Mouse (Mus musculus) heart, embryonic 10.5 days (tissue): ENCODE results near the gene Slc41a3. TPM values are rescaled to one million over a fixed set of nuclear protein-coding genes. Genes with fewer than 3 reads are reported as not detected.

ENCODE experiments used
- DNase-seq: peaks from one replicate; pipeline ENCODE4 v3.0.0-alpha.2; 2017; ENCODE audit warnings: low spot score
- H3K27ac ChIP-seq: fragments of 300-500 bp; sonication (generic); 2 replicates; pipeline ENCODE4 v1.5.1; 2016; ENCODE audit warnings: mild to moderate bottlenecking
- H3K27me3 ChIP-seq: fragments of 300-500 bp; sonication (generic); 2 replicates; pipeline ENCODE4 v1.6.1; 2016; ENCODE audit warnings: mild to moderate bottlenecking; ENCODE audit not compliant: poor library complexity, insufficient read depth, severe bottlenecking
- H3K36me3 ChIP-seq: fragments of 300-500 bp; sonication (generic); 2 replicates; pipeline ENCODE4 v1.6.1; 2016; ENCODE audit warnings: mild to moderate bottlenecking, moderate library complexity
- H3K4me1 ChIP-seq: fragments of 300-500 bp; sonication (generic); 2 replicates; pipeline ENCODE4 v1.6.1; 2016; ENCODE audit warnings: mild to moderate bottlenecking
- H3K4me3 ChIP-seq: fragments of 300-500 bp; sonication (generic); 2 replicates; pipeline ENCODE4 v1.5.1; 2016; ENCODE audit warnings: mild to moderate bottlenecking, moderate library complexity
- H3K9me3 ChIP-seq: fragments of 300-500 bp; sonication (generic); 2 replicates; pipeline ENCODE4 v1.6.1; 2016; ENCODE audit warnings: mild to moderate bottlenecking, moderate library complexity
- WGBS: fragments of 180-500 bp; shearing (Covaris S2); methylation state at CpG from one replicate; pipeline ENCODE4 v1.1.7; 2016; 5-methylcytosine and 5-hydroxymethylcytosine counted together
- polyA plus RNA-seq: library from polyadenylated mRNA; unstranded; fragments of >200 nt; fragmentation: Nextera tagmentation; extraction: Ambion mirVana; gene quantifications from 2 replicates; pipeline ENCODE4 v1.2.1, GENCODE M21; 2016

Slc41a3 gene
- polyA plus RNA-seq, 1 experiment from 2014 or later = 8.2 TPM

GRCm38 (mm10) chr6:90602304-90602703 is 2.2 kb upstream of the Slc41a3 start:
- H3K27me3 ChIP-seq = peaks cover 21% of the 10 kb centered on the region
- no peaks in the 10 kb centered on the region for H3K9me3 ChIP-seq
- WGBS = 92% methylated on average over 3 of the region's 3 CpGs
- no peaks in the 10 kb centered on the region for H3K36me3 ChIP-seq
- H3K4me1 ChIP-seq = peaks cover 36% of the 10 kb centered on the region
- no peak overlapping the region for H3K27ac ChIP-seq
- no peak for DNase-seq
- no peak overlapping the region for H3K4me3 ChIP-seq

DNA sequence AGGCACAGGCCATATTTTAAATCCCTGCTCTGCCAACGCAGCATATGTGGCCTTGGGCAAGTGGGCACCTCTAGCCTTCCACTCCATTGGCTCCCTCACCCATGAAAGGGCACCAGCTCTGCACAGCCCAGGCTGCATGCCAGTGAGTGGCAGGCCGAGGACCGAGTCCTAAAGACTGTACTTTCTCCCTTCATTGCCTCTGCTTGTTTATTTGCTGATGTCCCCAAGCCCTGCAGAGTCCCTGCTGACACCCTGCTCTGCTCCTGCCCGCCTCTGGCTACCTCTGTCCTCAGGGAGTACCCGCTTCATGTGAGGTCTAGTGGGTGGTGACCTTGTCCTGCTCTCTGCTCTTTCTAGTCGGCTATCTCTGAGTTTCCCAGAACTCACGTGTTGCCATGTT is 1.4 kb upstream of the Slc41a3 start:
- H3K27me3 ChIP-seq = peaks cover 21% of the 10 kb centered on the region
- H3K4me1 ChIP-seq = peaks cover 41% of the 10 kb centered on the region
- no peak for DNase-seq
- no peak overlapping the region for H3K4me3 ChIP-seq
- no peaks in the 10 kb centered on the region for H3K9me3 ChIP-seq
- 62% methylated on average over 7 of the region's 7 CpGs for WGBS
- H3K36me3 ChIP-seq = no peaks in the 10 kb centered on the region
- no peak overlapping the region for H3K27ac ChIP-seq

GRCm38 (mm10) chr6:90604130-90604529 is 395 bp upstream of the Slc41a3 start:
- peaks cover 21% of the 10 kb centered on the region for H3K27me3 ChIP-seq
- H3K36me3 ChIP-seq = no peaks in the 10 kb centered on the region
- DNase-seq = no peak
- WGBS = 61% methylated on average over 3 of the region's 3 CpGs
- H3K9me3 ChIP-seq = no peaks in the 10 kb centered on the region
- peak overlapping the region; percentile 77 for H3K4me3 ChIP-seq
- H3K4me1 ChIP-seq = peaks cover 46% of the 10 kb centered on the region
- H3K27ac ChIP-seq = no peak overlapping the region

- peak overlapping the region; percentile 77 for H3K4me3 ChIP-seq
- 10% methylated on average over 5 of the region's 5 CpGs for WGBS
- no peaks in the 10 kb centered on the region for H3K36me3 ChIP-seq
- peaks cover 28% of the 10 kb centered on the region for H3K27me3 ChIP-seq
- DNase-seq = no peak
- H3K27ac ChIP-seq = peak overlapping the region; percentile 89; the same call in 1 of the 2 replicates
- H3K4me1 ChIP-seq = peaks cover 56% of the 10 kb centered on the region
- H3K9me3 ChIP-seq = no peaks in the 10 kb centered on the region
These were observed 757 bp downstream of the Slc41a3 start for GRCm38 (mm10) chr6:90605298-90605665.

DNA sequence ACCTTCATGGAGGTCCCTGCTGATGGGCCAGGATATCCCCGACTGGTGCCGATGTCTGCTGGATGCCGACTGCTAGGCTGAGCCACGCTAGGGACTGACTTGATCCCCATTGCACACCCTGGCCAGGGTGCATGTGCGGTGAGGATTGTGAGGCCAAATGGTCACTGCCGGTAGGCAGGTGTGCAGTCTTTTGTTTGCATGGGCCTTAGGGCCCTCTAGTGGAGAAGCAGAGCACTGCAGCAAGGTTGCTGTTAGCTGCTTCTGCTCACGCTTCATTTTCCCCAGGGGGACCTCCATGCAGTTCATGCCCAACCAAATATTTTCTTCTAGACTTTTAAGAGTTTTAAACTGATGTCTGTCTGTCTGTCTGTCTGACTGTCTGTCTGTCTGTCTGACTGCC is 2.0 kb downstream of the Slc41a3 start:
- peak; percentile 91 for DNase-seq
- Histone ChIP-seq H3K9me3 (no peaks in the 10 kb centered on the region), H3K36me3 (no peaks in the 10 kb centered on the region), H3K4me1 (peaks cover 50% of the 10 kb centered on the region), H3K27me3 (peaks cover 28% of the 10 kb centered on the region), H3K27ac (peak overlapping the region; percentile 70), H3K4me3 (no peak overlapping the region)
- 20% methylated on average over 7 of the region's 7 CpGs for WGBS

GRCm38 (mm10) chr6:90607196-90607595 is 2.7 kb downstream of the Slc41a3 start:
- H3K9me3 ChIP-seq = no peaks in the 10 kb centered on the region
- no peak overlapping the region for H3K4me3 ChIP-seq
- H3K4me1 ChIP-seq = peaks cover 46% of the 10 kb centered on the region
- H3K36me3 ChIP-seq = no peaks in the 10 kb centered on the region
- peaks cover 27% of the 10 kb centered on the region for H3K27me3 ChIP-seq
- DNase-seq = peak; percentile 87
- WGBS = 14% methylated on average over 5 of the region's 5 CpGs
- peak overlapping the region; percentile 70; the same call in 1 of the 2 replicates for H3K27ac ChIP-seq

GRCm38 (mm10) chr6:90608186-90608585 is 3.7 kb downstream of the Slc41a3 start:
- H3K36me3 ChIP-seq = no peaks in the 10 kb centered on the region
- 56% methylated on average over 6 of the region's 6 CpGs for WGBS
- DNase-seq = peak; percentile 89
- H3K27ac ChIP-seq = peak overlapping the region; percentile 60; the same call in 1 of the 2 replicates
- H3K9me3 ChIP-seq = no peaks in the 10 kb centered on the region
- peaks cover 19% of the 10 kb centered on the region for H3K27me3 ChIP-seq
- peaks cover 46% of the 10 kb centered on the region for H3K4me1 ChIP-seq
- H3K4me3 ChIP-seq = no peak overlapping the region

GRCm38 (mm10) chr6:90610248-90610647 is 5.7 kb downstream of the Slc41a3 start:
- Histone ChIP-seq H3K4me3 (no peak overlapping the region), H3K36me3 (no peaks in the 10 kb centered on the region), H3K9me3 (no peaks in the 10 kb centered on the region), H3K27me3 (peaks cover 18% of the 10 kb centered on the region; the same call in 1 of the 2 replicates), H3K27ac (peak overlapping the region; percentile 60; the same call in 1 of the 2 replicates), H3K4me1 (peaks cover 48% of the 10 kb centered on the region)
- WGBS = 82% methylated on average over 5 of the region's 5 CpGs
- DNase-seq = no peak

DNA sequence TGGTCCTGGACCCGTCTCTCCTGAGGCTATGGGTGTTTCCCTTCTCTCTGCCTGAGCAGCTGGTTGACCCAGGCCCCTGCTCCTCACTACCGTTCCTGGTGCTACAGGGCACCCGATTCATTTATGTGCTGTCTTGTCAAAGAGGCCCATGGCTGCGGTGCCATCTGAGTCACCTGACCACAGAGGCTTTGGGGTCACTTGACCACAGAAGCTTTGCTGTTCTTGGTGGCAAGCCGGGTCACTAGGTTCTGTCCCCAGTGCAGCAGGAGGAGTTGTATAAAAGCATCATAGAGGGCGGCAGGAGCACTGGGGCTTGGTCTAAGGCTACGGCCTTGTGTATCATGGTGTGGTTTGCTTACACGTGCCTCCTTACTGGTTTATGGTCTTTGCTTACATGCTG is 8.8 kb downstream of the Slc41a3 start:
- no peak for DNase-seq
- H3K27me3 ChIP-seq = 0 out of 2 replicates have a peak, but pooled peaks cover 10% of the 10 kb centered on the region
- no peaks in the 10 kb centered on the region for H3K36me3 ChIP-seq
- 86% methylated on average over 8 of the region's 8 CpGs for WGBS
- H3K9me3 ChIP-seq = no peaks in the 10 kb centered on the region
- H3K4me1 ChIP-seq = peaks cover 61% of the 10 kb centered on the region
- H3K27ac ChIP-seq = peak overlapping the region; percentile 86; the same call in 1 of the 2 replicates
- H3K4me3 ChIP-seq = no peak overlapping the region

DNA sequence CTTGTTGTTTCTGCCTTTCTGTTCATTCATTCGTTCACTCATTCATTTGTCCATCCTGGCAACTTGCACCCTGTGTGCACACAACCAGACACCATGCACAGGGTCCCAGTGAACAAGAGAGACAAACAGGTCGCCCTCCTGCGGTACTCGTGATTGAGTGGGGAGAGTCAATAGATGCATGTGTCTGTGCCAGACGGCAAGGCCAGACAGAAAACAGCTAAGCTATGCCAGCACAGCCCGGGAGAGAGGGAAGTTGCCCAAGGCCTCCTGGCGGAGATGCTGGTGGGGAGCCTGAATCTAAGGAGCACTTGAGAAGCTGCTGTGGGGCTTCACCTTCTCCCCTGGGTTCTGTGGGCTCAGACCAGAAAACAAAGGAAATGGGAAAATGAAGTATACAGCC is 10.8 kb downstream of the Slc41a3 start:
- 77% methylated on average over 7 of the region's 7 CpGs for WGBS
- peaks cover 68% of the 10 kb centered on the region for H3K4me1 ChIP-seq
- 0 out of 2 replicates have a peak, but pooled peaks cover 4% of the 10 kb centered on the region for H3K27me3 ChIP-seq
- H3K4me3 ChIP-seq = no peak overlapping the region
- no peak for DNase-seq
- no peaks in the 10 kb centered on the region for H3K36me3 ChIP-seq
- no peaks in the 10 kb centered on the region for H3K9me3 ChIP-seq
- H3K27ac ChIP-seq = peak overlapping the region; percentile 86

DNA sequence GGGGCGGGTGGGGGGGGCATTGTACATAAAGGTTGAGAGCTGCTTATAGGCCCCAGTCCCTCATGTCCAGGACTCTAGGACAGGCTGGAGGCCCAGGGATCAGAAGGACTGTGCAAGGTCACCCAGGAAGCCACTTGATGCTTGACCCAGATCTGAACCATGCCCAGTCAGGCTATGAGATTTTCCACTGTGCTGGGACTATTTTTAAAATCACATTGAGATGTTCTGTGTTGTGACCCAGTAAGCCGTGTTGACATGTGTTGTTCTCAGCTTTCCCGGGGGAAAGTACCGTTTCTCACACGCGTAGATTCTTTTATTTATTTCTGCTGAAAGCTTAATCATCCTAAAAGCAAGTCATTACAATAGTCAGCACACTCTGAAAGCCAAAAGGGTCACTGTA is 11.5 kb downstream of the Slc41a3 start:
- peaks cover 73% of the 10 kb centered on the region for H3K4me1 ChIP-seq
- H3K27me3 ChIP-seq = 0 out of 2 replicates have a peak, but pooled peaks cover 4% of the 10 kb centered on the region
- DNase-seq = no peak
- WGBS = 52% methylated on average over 6 of the region's 6 CpGs
- peak overlapping the region; percentile 86 for H3K27ac ChIP-seq
- no peaks in the 10 kb centered on the region for H3K9me3 ChIP-seq
- H3K36me3 ChIP-seq = no peaks in the 10 kb centered on the region
- no peak overlapping the region for H3K4me3 ChIP-seq

GRCm38 (mm10) chr6:90616481-90616880 is 12.0 kb downstream of the Slc41a3 start:
- Histone ChIP-seq H3K4me3 (no peak overlapping the region), H3K27me3 (0 out of 2 replicates have a peak, but pooled peaks cover 4% of the 10 kb centered on the region), H3K4me1 (peaks cover 78% of the 10 kb centered on the region), H3K36me3 (no peaks in the 10 kb centered on the region), H3K9me3 (no peaks in the 10 kb centered on the region), H3K27ac (peak overlapping the region; percentile 86)
- no peak for DNase-seq
- WGBS = 77% methylated on average over 6 of the region's 6 CpGs

GRCm38 (mm10) chr6:90618274-90618673 is 13.7 kb downstream of the Slc41a3 start:
- Histone ChIP-seq H3K4me3 (no peak overlapping the region), H3K27me3 (no peaks in the 10 kb centered on the region), H3K9me3 (no peaks in the 10 kb centered on the region), H3K36me3 (no peaks in the 10 kb centered on the region), H3K4me1 (peaks cover 92% of the 10 kb centered on the region), H3K27ac (peak overlapping the region; percentile 86)
- no peak for DNase-seq
- WGBS = 62% methylated on average over 4 of the region's 4 CpGs
